Mouse (Mus musculus): Measurements from ENCODE around the gene Trim21. TPM values are rescaled to one million over a fixed set of nuclear protein-coding genes. Genes with fewer than 3 reads are reported as not detected.
A peak's percentile ranks its signal among the peaks of the same experiment; 100 is the strongest.

Trim21 gene
- polyA plus RNA-seq (2011; ENCODE audit: insufficient read depth, insufficient read length, low replicate concordance, missing spikeins), result 9.0 and 11.8 TPM in 2 replicates

- Histone ChIP-seq H3K4me3 (replicated peaks; ENCODE audit: control insufficient read depth, low read depth, low read length) (peak within 1 kb of the TSS; percentile 88), H3K27ac (ENCODE audit: control insufficient read depth, insufficient read depth, low read depth, low read length, poor library complexity) (peak within 1 kb of the TSS; percentile 65), H3K4me1 (ENCODE audit: control insufficient read depth, insufficient read depth, low read length) (no peaks in the 10 kb centered on the region; the same call in 1 of the 2 replicates)
- TF ChIP-seq CTCF (IDR thresholded peaks at IDR 0.05; ENCODE audit: control insufficient read depth, insufficient read depth, low read length) (no peak), POLR2A (IDR thresholded peaks at IDR 0.05; ENCODE audit: borderline replicate concordance, control insufficient read depth, low read depth, low read length) (no peak)
- 4% methylated on average over 10 of the region's 10 CpGs for WGBS
These were observed at the start of gene Trim21 for GRCm38 (mm10) chr7:102564999-102565997. Trim21 (minus strand) TSS chr7:102565486.

GRCm38 (mm10) chr7:102597378-102598031 is 32.2 kb upstream of the Trim21 start, which contains the start of gene Olfr552:
Olfr552 (plus strand) TSS chr7:102597770.
- TF ChIP-seq POLR2A (IDR thresholded peaks at IDR 0.05; ENCODE audit: borderline replicate concordance, control insufficient read depth, low read depth, low read length), result no peak
- TF ChIP-seq CTCF (IDR thresholded peaks at IDR 0.05; ENCODE audit: control insufficient read depth, insufficient read depth, low read length), result no peak
- 9% methylated on average over 1 of the region's 1 CpGs for WGBS
- Histone ChIP-seq H3K4me3 (replicated peaks; ENCODE audit: control insufficient read depth, low read depth, low read length) (no peak within 1 kb of the TSS), H3K4me1 (ENCODE audit: control insufficient read depth, insufficient read depth, low read length) (no peaks in the 10 kb centered on the region), H3K27ac (ENCODE audit: control insufficient read depth, insufficient read depth, low read depth, low read length, poor library complexity) (no peak within 1 kb of the TSS)

- Histone ChIP-seq H3K27ac (ENCODE audit: control insufficient read depth, insufficient read depth, low read depth, low read length, poor library complexity) (no peak within 1 kb of the TSS), H3K4me3 (replicated peaks; ENCODE audit: control insufficient read depth, low read depth, low read length) (no peak within 1 kb of the TSS), H3K4me1 (ENCODE audit: control insufficient read depth, insufficient read depth, low read length) (no peaks in the 10 kb centered on the region)
- 81% methylated on average over 3 of the region's 3 CpGs for WGBS
- no peak for TF ChIP-seq POLR2A (IDR thresholded peaks at IDR 0.05; ENCODE audit: borderline replicate concordance, control insufficient read depth, low read depth, low read length)
- TF ChIP-seq CTCF (IDR thresholded peaks at IDR 0.05; ENCODE audit: control insufficient read depth, insufficient read depth, low read length), result no peak
These were observed 26.5 kb upstream of the Trim21 start, which contains the start of gene Olfr551 for GRCm38 (mm10) chr7:102591786-102592185. Olfr551 (minus strand) TSS chr7:102591886.

- 2% methylated on average over 6 of the region's 6 CpGs for WGBS
- TF ChIP-seq CTCF (IDR thresholded peaks at IDR 0.05; ENCODE audit: control insufficient read depth, insufficient read depth, low read length) (no peak), POLR2A (IDR thresholded peaks at IDR 0.05; ENCODE audit: borderline replicate concordance, control insufficient read depth, low read depth, low read length) (no peak)
- no peaks in the 10 kb centered on the region; the same call in 1 of the 2 replicates for H3K4me1 ChIP-seq (ENCODE audit: control insufficient read depth, insufficient read depth, low read length)
- no peak overlapping the region for H3K4me3 ChIP-seq (replicated peaks; ENCODE audit: control insufficient read depth, low read depth, low read length)
- no peak overlapping the region for H3K27ac ChIP-seq (ENCODE audit: control insufficient read depth, insufficient read depth, low read depth, low read length, poor library complexity)
These were observed 10.7 kb upstream of the Trim21 start for GRCm38 (mm10) chr7:102575998-102576397.

GRCm38 (mm10) chr7:102573174-102573830 is 8.0 kb upstream of the Trim21 start:
- WGBS, result 73% methylated on average over 3 of the region's 3 CpGs
- no peak for TF ChIP-seq CTCF (IDR thresholded peaks at IDR 0.05; ENCODE audit: control insufficient read depth, insufficient read depth, low read length)
- no peak for TF ChIP-seq POLR2A (IDR thresholded peaks at IDR 0.05; ENCODE audit: borderline replicate concordance, control insufficient read depth, low read depth, low read length)
- H3K4me1 ChIP-seq (ENCODE audit: control insufficient read depth, insufficient read depth, low read length), result no peaks in the 10 kb centered on the region; the same call in 1 of the 2 replicates
- no peak overlapping the region for H3K27ac ChIP-seq (ENCODE audit: control insufficient read depth, insufficient read depth, low read depth, low read length, poor library complexity)
- H3K4me3 ChIP-seq (replicated peaks; ENCODE audit: control insufficient read depth, low read depth, low read length), result no peak overlapping the region

GRCm38 (mm10) chr7:102571142-102571541 is 5.9 kb upstream of the Trim21 start, which contains the start of gene Olfr550:
Olfr550 (plus strand) TSS chr7:102571442.
- WGBS, result 88% methylated on average over 8 of the region's 8 CpGs
- Histone ChIP-seq H3K27ac (ENCODE audit: control insufficient read depth, insufficient read depth, low read depth, low read length, poor library complexity) (no peak within 1 kb of the TSS), H3K4me3 (replicated peaks; ENCODE audit: control insufficient read depth, low read depth, low read length) (no peak within 1 kb of the TSS), H3K4me1 (ENCODE audit: control insufficient read depth, insufficient read depth, low read length) (no peaks in the 10 kb centered on the region; the same call in 1 of the 2 replicates)
- TF ChIP-seq CTCF (IDR thresholded peaks at IDR 0.05; ENCODE audit: control insufficient read depth, insufficient read depth, low read length) (no peak), POLR2A (IDR thresholded peaks at IDR 0.05; ENCODE audit: borderline replicate concordance, control insufficient read depth, low read depth, low read length) (no peak)

GRCm38 (mm10) chr7:102566219-102566618 is 933 bp upstream of the Trim21 start:
- no peak for TF ChIP-seq CTCF (IDR thresholded peaks at IDR 0.05; ENCODE audit: control insufficient read depth, insufficient read depth, low read length)
- TF ChIP-seq POLR2A (IDR thresholded peaks at IDR 0.05; ENCODE audit: borderline replicate concordance, control insufficient read depth, low read depth, low read length), result no peak
- WGBS, result 68% methylated on average over 4 of the region's 4 CpGs
- no peak overlapping the region for H3K27ac ChIP-seq (ENCODE audit: control insufficient read depth, insufficient read depth, low read depth, low read length, poor library complexity)
- H3K4me3 ChIP-seq (replicated peaks; ENCODE audit: control insufficient read depth, low read depth, low read length), result no peak overlapping the region
- H3K4me1 ChIP-seq (ENCODE audit: control insufficient read depth, insufficient read depth, low read length), result no peaks in the 10 kb centered on the region; the same call in 1 of the 2 replicates

Data from bone marrow, adult 2 months (tissue).